Mouse (Mus musculus) ES-E14 (cell line): ENCODE results near the gene Tmem268. TPM values are rescaled to one million over a fixed set of nuclear protein-coding genes. Genes with fewer than 3 reads are reported as not detected.

Source experiments
- DNase-seq: peaks from one replicate; pipeline ENCODE4 v3.0.0-alpha.2; 2013; ENCODE audit warnings: low read depth, low spot score
- H3K27ac ChIP-seq: 2 replicates; pipeline ENCODE4 v1.5.1; 2012; ENCODE audit warnings: low read depth, mild to moderate bottlenecking, low read length, moderate library complexity, mixed read lengths; ENCODE audit not compliant: poor library complexity, insufficient read depth, severe bottlenecking
- H3K36me3 ChIP-seq: 2 replicates; pipeline ENCODE4 v1.6.1; 2012; ENCODE audit warnings: mild to moderate bottlenecking, low read length, moderate library complexity, mixed read lengths; ENCODE audit not compliant: control insufficient read depth, poor library complexity, insufficient read depth, severe bottlenecking
- H3K4me1 ChIP-seq, 2 experiments: fragments of 150-350 bp in 1 of 2; sonication (generic) in 1 of 2; 2 replicates each; pipeline ENCODE4 v1.6.1; 2012; ENCODE audit warnings: low read length in 2 of 2, mild to moderate bottlenecking in 1 of 2, mixed read lengths in 1 of 2; ENCODE audit not compliant: control insufficient read depth in 2 of 2, insufficient read depth in 2 of 2, poor library complexity in 1 of 2
- H3K4me3 ChIP-seq, 2 experiments: fragments of 150-350 bp in 1 of 2; sonication (generic) in 1 of 2; 2 replicates each; pipeline ENCODE4 v1.5.1; 2012; ENCODE audit warnings: low read length in 2 of 2, low read depth in 1 of 2, mild to moderate bottlenecking in 1 of 2, mixed read lengths in 1 of 2; ENCODE audit not compliant: insufficient read depth in 1 of 2, poor library complexity in 1 of 2, severe bottlenecking in 1 of 2
- H3K9ac ChIP-seq: 2 replicates; pipeline ENCODE4 v1.6.1; 2012; ENCODE audit warnings: low read depth, mild to moderate bottlenecking, low read length, mixed read lengths; ENCODE audit not compliant: poor library complexity, insufficient read depth, severe bottlenecking
- H3K9me3 ChIP-seq: fragments of 150-350 bp; sonication (generic); 2 replicates; pipeline ENCODE4 v1.6.1; 2012; ENCODE audit warnings: low read depth, mild to moderate bottlenecking, low read length; ENCODE audit not compliant: control insufficient read depth, insufficient read depth
- CHD2 ChIP-seq: IDR thresholded peaks from 2 replicates; pipeline ENCODE4 v1.6.1; 2014; ENCODE audit warnings: mild to moderate bottlenecking, low read depth, low read length, inconsistent platforms
- ZC3H11A ChIP-seq: IDR thresholded peaks from 2 replicates; pipeline ENCODE4 v1.6.1; 2012; ENCODE audit warnings: low read depth, mild to moderate bottlenecking, inconsistent platforms, low read length, borderline replicate concordance
- in situ Hi-C, 2 experiments: fragments of 600-800 bp; cut with MboI; formaldehyde crosslinking; loops; one replicate each; pipeline ENCODE4 v1.15.1; 2025; ENCODE audit warnings: low sequenced_read_pairs in 2 of 2, inconsistent platforms in 1 of 2; ENCODE audit not compliant: unreplicated experiment in 2 of 2
- total RNA-seq: library from RNA; depleted of rRNA; stranded (reverse); fragments of 300-350 nt; gene quantifications from 2 replicates; pipeline ENCODE4 v1.2.3, GENCODE M21; 2012; rRNA removed

The Tmem268 gene
- total RNA-seq, 1 experiment, result 4.1 TPM

DNA sequence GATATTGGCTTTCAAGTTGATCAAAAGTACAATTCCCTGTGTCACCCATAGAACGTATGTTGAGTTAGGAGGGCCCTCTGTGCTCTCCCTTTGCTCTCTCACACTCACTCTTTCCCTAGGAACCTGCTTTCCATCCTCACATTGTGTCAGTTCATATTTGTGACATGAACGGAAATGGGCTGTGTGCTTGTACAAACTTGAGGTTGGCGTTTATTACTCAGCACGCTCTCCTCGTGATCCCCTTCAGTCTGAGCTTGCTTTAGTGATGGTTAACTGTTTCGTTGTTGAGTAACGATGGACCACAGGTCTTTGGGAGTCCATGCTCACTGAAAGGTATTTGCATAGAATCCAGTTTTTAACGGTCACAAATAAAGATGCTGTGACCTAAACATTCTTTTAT is 68.5 kb downstream of the Tmem268 start:
- in situ Hi-C loops, result no loop called here

GRCm38 (mm10) chr4:63633181-63633580 is 74.6 kb downstream of the Tmem268 start:
- no peak overlapping the region for H3K4me3 ChIP-seq
- no peak overlapping the region for H3K27ac ChIP-seq
- no peaks in the 10 kb centered on the region for H3K4me1 ChIP-seq
- DNase-seq, result no peak
- H3K9me3 ChIP-seq, result no peaks in the 10 kb centered on the region
- in situ Hi-C loops, result no loop called here
- H3K9ac ChIP-seq, result no peak overlapping the region
- no peaks in the 10 kb centered on the region for H3K36me3 ChIP-seq
- TF ChIP-seq ZC3H11A, result no peak

More for the DNA sequence above, 68.5 kb downstream of the Tmem268 start:
- no peaks in the 10 kb centered on the region for H3K4me1 ChIP-seq
- H3K9ac ChIP-seq, result no peak overlapping the region
- no peak overlapping the region for H3K27ac ChIP-seq
- no peak for TF ChIP-seq CHD2
- DNase-seq, result no peak
- H3K4me3 ChIP-seq, result no peak overlapping the region
- H3K36me3 ChIP-seq, result no peaks in the 10 kb centered on the region
- no peaks in the 10 kb centered on the region for H3K9me3 ChIP-seq

Other genes with a start within 250 kb of the Tmem268 start
- not detected in 2 replicates for gene Orm1, start 214.2 kb upstream of the Tmem268 start, total RNA-seq
- not detected in 2 replicates for gene Orm3, start 202.6 kb upstream of the Tmem268 start, total RNA-seq
- not detected in 2 replicates for gene Orm2, start 196.3 kb upstream of the Tmem268 start, total RNA-seq
- 2.7 TPM in 2 replicates for gene Akna, start 155.4 kb upstream of the Tmem268 start, total RNA-seq
- gene Whrn, start 62.8 kb upstream of the Tmem268 start, total RNA-seq, result 5.0 and 10.8 TPM in 2 replicates
- gene Atp6v1g1, start 14.0 kb upstream of the Tmem268 start, total RNA-seq, result 67.2 and 105 TPM in 2 replicates
- not detected in 2 replicates for gene Gm11213, start 46.5 kb downstream of the Tmem268 start, total RNA-seq
- not detected in 2 replicates for gene Tex48, start 63.6 kb downstream of the Tmem268 start, total RNA-seq
- not detected in 2 replicates for gene Gm11214, start 104.6 kb downstream of the Tmem268 start, total RNA-seq
- gene Tnfsf15, start 186.3 kb downstream of the Tmem268 start, total RNA-seq, result 0.11 and 0.49 TPM in 2 replicates